Mouse (Mus musculus): ENCODE data around the gene Dll1. TPM values are rescaled to one million over a fixed set of nuclear protein-coding genes. Genes with fewer than 3 reads are reported as not detected.

Dll1 gene
- total RNA-seq, 2 experiments from 2014 or later = 6.6 to 15.7 TPM

- no peak for DNase-seq (ENCODE audit: low spot score in 2 of 2)
Observed at GRCm38 (mm10) chr17:15337906-15338305, 38.8 kb downstream of the Dll1 start.

- DNase-seq (ENCODE audit: low spot score in 2 of 2) = no peak
Observed at GRCm38 (mm10) chr17:15329740-15330318, 46.8 kb downstream of the Dll1 start.

GRCm38 (mm10) chr17:15327106-15327505, 49.6 kb downstream of the Dll1 start:
- DNase-seq (ENCODE audit: low spot score in 2 of 2) = no peak

GRCm38 (mm10) chr17:15325976-15326842, 50.5 kb downstream of the Dll1 start:
- no peak for DNase-seq (ENCODE audit: low spot score in 2 of 2)

- no peak for DNase-seq (ENCODE audit: low spot score in 2 of 2)
Observed at GRCm38 (mm10) chr17:15323191-15323834, 53.4 kb downstream of the Dll1 start.

Other genes with a start within 250 kb of the Dll1 start
- gene Fam120b, start 19.3 kb upstream of the Dll1 start, total RNA-seq (2021) = 10 to 100 TPM; 19.2 to 23.6 TPM
- 100 to 1,000 TPM; 174 to 182 TPM for gene Psmb1, start 122.9 kb upstream of the Dll1 start, total RNA-seq (2021)
- 10 to 100 TPM; 44.1 to 45.5 TPM for gene Tbp, start 123.0 kb upstream of the Dll1 start, total RNA-seq (2021)
- 10 to 100 TPM; 34.3 to 40.0 TPM for gene Pdcd2, start 150.4 kb upstream of the Dll1 start, total RNA-seq (2021)
- 1 to 10 TPM; 5.1 to 6.5 TPM for gene Prdm9, start 187.5 kb upstream of the Dll1 start, total RNA-seq (2021)

All from adrenal gland, postnatal 4 days (tissue).